Mouse (Mus musculus): ENCODE data around the gene Mapk8ip1. TPM values are rescaled to one million over a fixed set of nuclear protein-coding genes. Genes with fewer than 3 reads are reported as not detected.

Mapk8ip1 gene
- total and polyA plus RNA-seq, 3 experiments, result 0.05 to 0.22 TPM; not detected in 1

GRCm38 (mm10) chr2:92430089-92430488 lies 29.0 kb upstream of the Mapk8ip1 start:
- Histone ChIP-seq H3K27me3 (ENCODE audit: insufficient read depth, low read length) (no peaks in the 10 kb centered on the region; the same call in 1 of the 2 replicates), H3K36me3 (replicated peaks) (peaks cover 68% of the 10 kb centered on the region), H3K9me3 (replicated peaks) (no peaks in the 10 kb centered on the region), H3K4me1 (ENCODE audit: insufficient read depth, low read depth, low read length) (peaks cover 68% of the 10 kb centered on the region), H3K4me3 (ENCODE audit: low read depth, low read length) (no peak overlapping the region; the same call in 1 of the 2 replicates)
- TF ChIP-seq POLR2AphosphoS5 (IDR thresholded peaks at IDR 0.05; ENCODE audit: insufficient replicate concordance, low read depth, low read length), result no peak
- DNase-seq (ENCODE audit: low spot score) (no peak), ATAC-seq (ENCODE audit: extremely low read depth, insufficient number of reproducible peaks, low FRiP score, poor library complexity, severe bottlenecking) (no peak)

GRCm38 (mm10) chr2:92427882-92428281 lies 26.8 kb upstream of the Mapk8ip1 start:
- TF ChIP-seq CTCF (IDR thresholded peaks at IDR 0.05; ENCODE audit: low read depth, low read length), result no peak
- TF ChIP-seq TAL1 (conservative IDR thresholded peaks at IDR 0.05; ENCODE audit: low read depth, low read length), result no peak
- no peak for TF ChIP-seq POLR2AphosphoS5 (IDR thresholded peaks at IDR 0.05; ENCODE audit: insufficient replicate concordance, low read depth, low read length)
- no peak for TF ChIP-seq GATA1 (IDR thresholded peaks at IDR 0.05; ENCODE audit: borderline replicate concordance, low read length)
- ATAC-seq (ENCODE audit: extremely low read depth, insufficient number of reproducible peaks, low FRiP score, poor library complexity, severe bottlenecking) (no peak), DNase-seq (ENCODE audit: low spot score) (no peak)
- peaks cover 91% of the 10 kb centered on the region for H3K36me3 ChIP-seq (replicated peaks)
- no peaks in the 10 kb centered on the region for H3K9me3 ChIP-seq (replicated peaks)
- H3K4me1 ChIP-seq (ENCODE audit: insufficient read depth, low read depth, low read length), result peaks cover 62% of the 10 kb centered on the region
- no peaks in the 10 kb centered on the region for H3K27me3 ChIP-seq (ENCODE audit: insufficient read depth, low read length)
- H3K4me3 ChIP-seq (ENCODE audit: low read depth, low read length), result no peak overlapping the region

- ATAC-seq (ENCODE audit: extremely low read depth, insufficient number of reproducible peaks, low FRiP score, poor library complexity, severe bottlenecking), result no peak
- H3K4me3 ChIP-seq (ENCODE audit: low read depth, low read length), result no peak overlapping the region
These were observed 25.4 kb upstream of the Mapk8ip1 start for GRCm38 (mm10) chr2:92426426-92426825.

GRCm38 (mm10) chr2:92425366-92425765 lies 24.3 kb upstream of the Mapk8ip1 start:
- Histone ChIP-seq H3K36me3 (replicated peaks) (peaks cover 96% of the 10 kb centered on the region), H3K4me3 (ENCODE audit: low read depth, low read length) (no peak overlapping the region), H3K27me3 (ENCODE audit: insufficient read depth, low read length) (no peaks in the 10 kb centered on the region), H3K4me1 (ENCODE audit: insufficient read depth, low read depth, low read length) (peaks cover 40% of the 10 kb centered on the region), H3K9me3 (replicated peaks) (no peaks in the 10 kb centered on the region)
- no peak for DNase-seq (ENCODE audit: low spot score)
- ATAC-seq (ENCODE audit: extremely low read depth, insufficient number of reproducible peaks, low FRiP score, poor library complexity, severe bottlenecking), result no peak
- TF ChIP-seq CTCF (IDR thresholded peaks at IDR 0.05; ENCODE audit: low read depth, low read length) (no peak), TAL1 (conservative IDR thresholded peaks at IDR 0.05; ENCODE audit: low read depth, low read length) (no peak), GATA1 (IDR thresholded peaks at IDR 0.05; ENCODE audit: borderline replicate concordance, low read length) (no peak), POLR2AphosphoS5 (IDR thresholded peaks at IDR 0.05; ENCODE audit: insufficient replicate concordance, low read depth, low read length) (no peak), GATA2 (IDR thresholded peaks at IDR 0.05; ENCODE audit: borderline replicate concordance, low read depth, low read length) (no peak)

More at GRCm38 (mm10) chr2:92426426-92426825, 25.4 kb upstream of the Mapk8ip1 start:
- Histone ChIP-seq H3K27me3 (ENCODE audit: insufficient read depth, low read length) (no peaks in the 10 kb centered on the region), H3K9me3 (replicated peaks) (no peaks in the 10 kb centered on the region), H3K4me1 (ENCODE audit: insufficient read depth, low read depth, low read length) (peaks cover 50% of the 10 kb centered on the region), H3K36me3 (replicated peaks) (peaks cover 94% of the 10 kb centered on the region)
- TF ChIP-seq TAL1 (conservative IDR thresholded peaks at IDR 0.05; ENCODE audit: low read depth, low read length), result no peak
- no peak for TF ChIP-seq GATA1 (IDR thresholded peaks at IDR 0.05; ENCODE audit: borderline replicate concordance, low read length)
- no peak for TF ChIP-seq POLR2AphosphoS5 (IDR thresholded peaks at IDR 0.05; ENCODE audit: insufficient replicate concordance, low read depth, low read length)
- no peak for TF ChIP-seq CTCF (IDR thresholded peaks at IDR 0.05; ENCODE audit: low read depth, low read length)
- TF ChIP-seq GATA2 (IDR thresholded peaks at IDR 0.05; ENCODE audit: borderline replicate concordance, low read depth, low read length), result no peak
- no peak for DNase-seq (ENCODE audit: low spot score)

- no peaks in the 10 kb centered on the region for H3K27me3 ChIP-seq (ENCODE audit: insufficient read depth, low read length)
- TF ChIP-seq GATA1 (IDR thresholded peaks at IDR 0.05; ENCODE audit: borderline replicate concordance, low read length), result no peak
- no peak for TF ChIP-seq GATA2 (IDR thresholded peaks at IDR 0.05; ENCODE audit: borderline replicate concordance, low read depth, low read length)
- TF ChIP-seq CTCF (IDR thresholded peaks at IDR 0.05; ENCODE audit: low read depth, low read length), result no peak
- TF ChIP-seq POLR2AphosphoS5 (IDR thresholded peaks at IDR 0.05; ENCODE audit: insufficient replicate concordance, low read depth, low read length), result no peak
- no peak for TF ChIP-seq TAL1 (conservative IDR thresholded peaks at IDR 0.05; ENCODE audit: low read depth, low read length)
- no peaks in the 10 kb centered on the region for H3K9me3 ChIP-seq (replicated peaks)
- no peak for ATAC-seq (ENCODE audit: extremely low read depth, insufficient number of reproducible peaks, low FRiP score, poor library complexity, severe bottlenecking)
- no peak overlapping the region for H3K4me3 ChIP-seq (ENCODE audit: low read depth, low read length)
- no peak for DNase-seq (ENCODE audit: low spot score)
- peaks cover 99% of the 10 kb centered on the region for H3K36me3 ChIP-seq (replicated peaks)
- peaks cover 33% of the 10 kb centered on the region for H3K4me1 ChIP-seq (ENCODE audit: insufficient read depth, low read depth, low read length)
These were observed 23.6 kb upstream of the Mapk8ip1 start for GRCm38 (mm10) chr2:92424462-92425308.

- peaks cover 99% of the 10 kb centered on the region for H3K36me3 ChIP-seq (replicated peaks)
- no peak for ATAC-seq (ENCODE audit: extremely low read depth, insufficient number of reproducible peaks, low FRiP score, poor library complexity, severe bottlenecking)
- DNase-seq (ENCODE audit: low spot score), result no peak
- TF ChIP-seq GATA2 (IDR thresholded peaks at IDR 0.05; ENCODE audit: borderline replicate concordance, low read depth, low read length) (no peak), TAL1 (conservative IDR thresholded peaks at IDR 0.05; ENCODE audit: low read depth, low read length) (no peak), CTCF (IDR thresholded peaks at IDR 0.05; ENCODE audit: low read depth, low read length) (no peak), POLR2AphosphoS5 (IDR thresholded peaks at IDR 0.05; ENCODE audit: insufficient replicate concordance, low read depth, low read length) (no peak), GATA1 (IDR thresholded peaks at IDR 0.05; ENCODE audit: borderline replicate concordance, low read length) (no peak)
- no peaks in the 10 kb centered on the region for H3K9me3 ChIP-seq (replicated peaks)
- H3K4me1 ChIP-seq (ENCODE audit: insufficient read depth, low read depth, low read length), result peaks cover 25% of the 10 kb centered on the region
- H3K27me3 ChIP-seq (ENCODE audit: insufficient read depth, low read length), result no peaks in the 10 kb centered on the region
- H3K4me3 ChIP-seq (ENCODE audit: low read depth, low read length), result no peak overlapping the region
These were observed 22.8 kb upstream of the Mapk8ip1 start for GRCm38 (mm10) chr2:92423702-92424461.
